Mouse (Mus musculus): ENCODE data around the gene Gcgr.
A peak's percentile ranks its signal among the peaks of the same experiment; 100 is the strongest.

The Gcgr gene

DNA sequence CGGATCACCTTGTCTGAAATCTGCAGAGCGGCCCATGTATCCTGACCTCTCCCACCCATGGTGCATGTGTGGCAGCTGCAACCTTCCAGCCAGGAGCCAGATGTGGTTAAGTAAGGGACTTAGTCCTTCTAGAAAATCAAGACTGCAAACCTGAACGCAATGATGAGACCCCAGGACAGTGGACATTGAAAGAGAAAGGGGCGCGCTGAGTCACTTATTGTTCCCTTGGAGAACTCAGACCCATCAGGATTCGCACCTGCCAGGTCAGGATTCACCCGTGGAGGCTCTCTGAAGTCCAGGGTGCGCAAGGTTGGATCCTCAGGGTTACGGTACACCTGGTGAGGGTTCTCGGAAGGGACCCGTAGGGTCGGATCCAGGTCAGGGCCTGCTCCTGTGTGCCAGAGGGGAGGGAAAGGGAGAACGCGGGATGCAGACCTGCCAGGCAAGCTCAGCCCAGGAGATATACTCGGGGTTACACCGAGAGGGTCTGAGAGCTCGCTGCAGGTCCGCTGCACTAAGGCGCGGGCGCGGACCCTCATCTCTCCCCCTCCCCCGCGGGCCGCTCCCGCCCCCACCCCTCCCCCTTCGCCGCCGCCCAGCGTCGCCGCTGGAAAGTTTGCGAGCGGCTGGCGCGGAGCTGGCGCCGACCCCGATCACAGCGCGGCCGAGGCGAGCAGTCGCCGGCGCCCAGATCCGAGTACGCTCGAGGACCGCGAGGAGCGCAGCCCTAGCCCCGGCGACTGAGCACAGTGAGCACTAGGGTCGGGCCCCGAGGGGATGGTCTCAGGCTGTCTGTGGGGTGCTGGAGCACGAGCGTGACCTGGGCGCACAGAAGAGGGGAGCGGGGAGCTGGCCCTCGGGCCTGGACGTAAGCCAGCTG lies at the start of gene Gcgr:
Gene Gcgr, plus strand, starts transcription at position 615 of the 880 bp plus-strand sequence.
- DNase-seq (ENCODE audit: low spot score): no peak

DNA sequence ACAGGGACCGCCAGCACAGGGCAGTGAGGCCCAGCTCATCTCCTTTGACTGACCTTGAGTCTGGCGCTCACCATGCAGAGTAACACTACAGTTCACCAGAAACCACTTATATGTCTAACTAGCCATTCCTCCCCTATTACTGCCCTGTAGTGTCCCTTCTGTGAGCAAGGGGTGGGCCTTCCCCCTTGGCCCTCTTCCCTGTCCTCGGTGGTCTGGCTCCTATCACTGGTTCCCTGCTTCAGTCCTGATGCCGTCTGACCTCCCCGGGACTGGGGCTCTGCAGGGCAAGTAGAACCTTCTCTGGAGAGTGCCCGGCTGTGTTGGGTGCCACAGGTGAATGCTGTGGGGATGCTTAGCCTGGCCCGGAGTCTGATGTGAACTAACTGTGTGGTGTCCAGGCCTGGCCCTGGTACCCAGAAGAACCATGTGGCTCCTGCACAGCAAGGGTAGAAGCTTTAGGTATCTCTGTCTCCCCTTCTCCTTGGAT lies 47.0 kb upstream of the Gcgr start:
- no peak for DNase-seq (ENCODE audit: low spot score)

DNA sequence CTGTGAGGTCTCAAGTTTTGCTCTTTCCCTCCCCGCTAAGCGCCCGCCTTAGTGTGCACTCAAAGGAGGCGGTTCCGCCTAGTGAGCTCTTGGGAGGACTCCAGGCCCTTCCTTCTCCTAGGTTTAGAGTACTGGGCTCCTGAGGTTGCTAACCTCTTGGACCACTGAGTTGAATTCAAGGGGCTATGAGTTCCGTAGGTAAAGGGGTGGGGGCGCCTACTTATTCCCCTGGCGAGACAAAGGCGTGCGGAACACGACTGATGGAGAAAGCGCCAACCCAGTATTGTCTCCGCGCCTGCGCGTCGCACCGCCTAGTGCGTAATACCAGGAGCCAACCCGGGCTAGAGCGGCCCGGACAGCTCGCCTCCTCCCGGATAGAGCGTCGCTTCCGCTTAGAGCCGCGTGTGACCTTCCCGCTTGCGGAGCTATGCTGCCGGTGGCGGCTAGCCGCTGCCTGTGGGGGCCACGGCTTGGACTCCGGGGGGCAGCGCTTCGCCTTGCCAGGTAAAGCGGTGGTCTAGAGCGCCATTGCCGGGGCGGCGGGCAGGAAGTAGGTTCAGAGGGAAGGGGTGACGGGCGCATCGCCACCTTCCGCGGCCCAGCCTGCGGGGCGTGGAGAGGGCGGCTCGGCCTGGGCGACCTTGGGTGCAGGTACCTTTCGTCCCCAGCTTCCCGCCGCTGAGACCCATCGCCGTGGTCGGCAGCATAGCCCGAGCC lies 46.1 kb upstream of the Gcgr start, which contains the start of gene Mrpl12:
Gene Mrpl12, plus strand, starts transcription at position 349 of the 717 bp plus-strand sequence.
- peak; percentile 95 for DNase-seq (ENCODE audit: low spot score)

DNA sequence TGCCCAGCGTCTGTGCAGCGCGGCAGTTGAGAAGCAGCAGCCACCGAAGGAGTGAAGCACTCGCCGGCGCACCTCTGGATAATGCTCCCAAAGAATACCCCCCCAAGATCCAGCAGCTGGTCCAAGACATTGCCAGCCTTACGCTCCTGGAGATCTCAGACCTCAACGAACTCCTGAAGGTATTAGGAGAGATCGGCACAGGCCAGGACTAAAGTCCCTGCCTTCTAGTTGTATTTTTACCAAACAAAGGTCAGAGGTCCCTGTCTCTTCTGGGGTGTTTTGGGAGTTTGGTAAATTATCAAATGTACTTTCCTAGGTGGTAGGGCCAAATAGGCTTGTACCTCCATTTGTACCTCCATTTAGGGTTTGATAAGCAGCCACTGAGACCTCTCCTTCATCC lies 45.2 kb upstream of the Gcgr start:
- DNase-seq (ENCODE audit: low spot score): no peak

DNA sequence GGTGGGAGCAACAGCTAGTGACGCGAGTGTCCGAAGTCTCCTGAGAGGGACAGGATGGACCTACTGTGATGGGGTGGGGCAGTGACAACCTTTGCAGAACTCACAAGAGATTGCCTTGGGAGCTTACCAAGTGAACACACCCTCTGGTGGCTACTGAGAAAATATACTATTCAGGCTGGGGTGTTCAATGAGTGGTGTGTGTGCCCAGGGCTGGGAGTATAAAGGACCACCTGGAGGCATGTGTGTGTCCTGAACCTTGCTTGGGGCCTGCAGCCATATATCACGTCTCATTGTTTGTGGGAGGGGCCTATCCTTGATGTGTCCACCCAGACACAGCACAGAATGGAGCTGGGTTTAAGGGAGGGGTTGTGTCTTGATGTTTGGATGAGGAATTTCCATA lies 42.0 kb upstream of the Gcgr start:
- DNase-seq (ENCODE audit: low spot score): peak; percentile 33

DNA sequence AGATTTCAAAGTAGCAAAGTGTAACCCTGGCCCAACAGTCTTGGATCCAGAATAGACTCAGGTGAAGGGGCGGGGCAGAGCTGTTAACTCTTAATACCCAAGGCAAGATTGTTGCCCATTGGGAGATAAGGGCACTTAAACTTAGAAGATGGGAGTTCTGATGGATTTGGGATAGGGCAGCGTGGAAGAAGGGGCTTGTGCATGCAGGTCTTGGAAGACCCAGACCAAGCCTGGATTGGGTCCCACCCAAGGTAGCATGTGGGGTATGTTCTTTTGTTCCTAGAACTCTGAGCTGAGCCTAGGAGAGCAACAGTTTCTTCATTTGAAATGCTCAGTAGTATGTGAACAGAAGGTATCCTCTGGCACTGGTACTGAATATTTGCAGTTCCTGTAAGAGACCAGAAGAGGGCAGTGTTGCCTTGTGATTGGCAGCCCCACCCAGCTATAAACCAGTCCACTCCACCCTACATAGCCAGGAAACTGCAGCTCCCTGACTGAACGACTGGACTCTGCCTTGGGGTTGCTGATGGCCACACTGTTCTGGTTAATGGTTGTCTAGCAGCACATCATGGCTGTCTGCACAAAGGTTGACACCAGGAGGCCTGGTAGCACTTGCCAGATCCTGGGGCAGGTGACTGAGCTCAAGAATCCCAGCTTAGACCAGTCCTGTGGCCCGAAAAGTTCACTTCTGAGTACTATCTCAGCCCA lies 41.3 kb upstream of the Gcgr start:
- peak; percentile 95 for DNase-seq (ENCODE audit: low spot score)

DNA sequence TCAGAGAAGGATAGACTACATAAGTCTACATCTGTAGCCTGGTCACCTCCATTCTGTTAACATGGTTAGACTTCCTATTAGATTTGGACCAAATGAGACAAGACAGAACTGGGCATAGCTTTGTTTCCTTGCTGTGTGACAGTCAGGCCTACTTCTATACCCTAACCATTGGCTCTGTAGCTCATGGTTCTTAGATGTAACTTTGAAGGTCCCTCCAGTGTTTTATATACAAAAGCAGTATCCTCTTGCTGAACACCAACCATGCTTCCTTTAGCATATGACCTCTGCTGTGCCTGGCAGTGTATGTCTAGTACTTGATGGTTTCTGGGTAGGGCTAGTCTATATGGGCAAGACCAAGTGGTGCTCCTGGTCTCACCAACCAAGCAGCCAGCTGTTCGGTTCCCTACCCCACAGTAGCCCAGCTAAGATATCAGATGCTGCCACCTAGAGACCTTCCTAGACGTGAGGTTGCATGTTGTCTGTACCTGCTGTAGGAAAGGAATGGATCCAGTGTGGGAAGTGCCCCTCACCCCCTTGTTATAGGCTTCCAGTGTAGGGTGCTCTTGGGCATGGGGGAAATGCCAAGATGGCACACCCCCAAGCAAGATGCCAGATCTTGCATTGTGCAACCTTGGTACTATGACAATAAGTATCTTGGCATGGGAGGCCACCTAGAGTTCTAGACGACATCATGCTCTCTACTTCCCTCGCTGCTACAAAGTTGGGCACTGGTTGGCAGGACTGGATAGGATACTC lies 40.0 kb upstream of the Gcgr start:
- peak; percentile 77 for DNase-seq (ENCODE audit: low spot score)

DNA sequence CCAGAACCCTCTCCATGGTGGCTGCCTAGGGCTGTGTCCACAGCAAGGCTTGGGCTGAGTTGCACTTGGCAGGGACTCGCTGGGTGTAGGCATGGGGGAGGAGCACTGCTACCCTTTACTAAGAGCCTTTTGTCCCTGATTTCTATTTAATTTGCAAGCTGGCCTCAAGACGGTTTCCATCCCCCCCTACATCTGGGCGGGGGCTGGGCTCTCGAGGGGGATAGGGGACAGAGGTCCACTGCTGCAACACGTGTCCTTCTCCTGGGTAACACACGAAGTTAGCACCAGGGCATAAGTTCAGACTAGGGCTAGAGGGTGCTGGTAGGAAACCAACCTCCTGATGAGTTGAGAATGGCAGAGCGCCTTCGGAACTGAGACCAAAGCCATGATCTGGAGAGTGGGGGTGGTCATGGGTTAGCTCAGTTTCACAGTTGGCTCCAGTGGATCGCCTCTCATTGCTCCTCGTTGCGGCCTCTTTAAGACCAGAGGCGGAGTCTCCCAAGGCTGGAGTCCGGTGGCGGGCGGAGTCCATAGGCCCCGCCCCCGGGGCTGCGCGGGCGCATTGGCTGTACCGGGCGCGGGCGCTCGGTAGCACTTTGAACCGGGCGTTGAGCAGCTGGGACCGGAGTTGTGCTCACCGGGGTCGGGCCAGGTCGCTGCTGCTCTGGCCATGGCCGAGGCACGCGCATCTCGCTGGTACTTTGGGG lies 39.0 kb upstream of the Gcgr start, which contains the start of gene Slc25a10:
Gene Slc25a10, plus strand, starts transcription at position 524 of the 707 bp plus-strand sequence.
- peak; percentile 97 for DNase-seq (ENCODE audit: low spot score)

DNA sequence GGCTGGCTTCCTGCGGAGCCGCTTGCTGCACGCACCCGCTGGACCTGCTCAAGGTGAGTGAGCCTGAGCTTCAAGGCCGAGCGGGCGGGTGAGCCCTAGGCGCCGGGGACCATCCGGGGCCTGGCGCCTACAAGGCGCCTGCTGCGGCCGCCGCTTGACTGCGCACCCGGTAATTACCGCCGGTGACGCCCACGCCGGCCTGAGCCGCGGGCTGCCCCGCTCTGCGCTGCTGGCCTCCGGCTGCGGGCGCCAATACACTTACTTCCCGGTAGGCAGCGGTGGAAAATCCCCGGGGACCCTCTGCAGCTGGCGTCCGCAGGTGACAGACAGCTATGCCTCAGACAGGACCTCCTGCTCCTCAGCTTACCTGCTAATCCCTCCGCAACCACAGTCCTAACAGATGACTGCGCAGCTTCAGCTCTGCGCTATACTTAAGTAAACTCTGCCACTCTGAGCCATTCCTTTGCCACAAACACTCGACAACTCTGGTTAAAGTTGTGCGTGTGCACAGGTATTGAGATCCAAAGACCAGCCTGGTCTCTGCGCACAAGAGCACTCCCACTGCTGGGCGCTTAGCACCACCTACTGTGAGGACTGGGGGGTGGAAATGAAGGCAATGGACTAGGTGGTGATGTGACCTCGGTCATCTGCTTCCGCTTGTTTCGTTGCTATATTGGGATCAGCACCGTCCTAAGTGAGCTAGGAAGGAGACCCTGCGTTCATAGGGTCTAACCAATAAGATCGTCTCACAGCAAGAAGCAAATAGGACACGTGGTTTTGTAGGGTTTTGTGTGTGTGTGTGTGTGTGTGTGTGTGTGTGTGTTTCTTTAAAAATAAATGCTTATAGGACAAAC lies 38.2 kb upstream of the Gcgr start:
- peak; percentile 74 for DNase-seq (ENCODE audit: low spot score)

DNA sequence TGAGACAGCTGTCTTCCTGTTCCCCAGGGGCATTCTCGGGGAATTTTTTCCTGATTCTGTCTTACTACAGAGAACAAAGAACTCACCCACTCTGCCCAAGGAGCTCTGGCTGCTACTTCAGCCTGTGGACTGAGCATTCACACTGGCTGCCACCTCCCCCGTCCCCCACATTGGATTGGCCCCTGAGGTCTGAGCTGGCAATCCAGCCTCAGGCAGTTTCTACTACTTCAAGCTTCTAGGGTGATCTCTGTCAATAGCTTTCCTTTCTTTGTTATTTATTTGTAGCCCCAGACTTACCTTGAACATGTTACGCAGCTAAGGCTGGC lies 37.7 kb upstream of the Gcgr start:
- DNase-seq (ENCODE audit: low spot score): no peak

DNA sequence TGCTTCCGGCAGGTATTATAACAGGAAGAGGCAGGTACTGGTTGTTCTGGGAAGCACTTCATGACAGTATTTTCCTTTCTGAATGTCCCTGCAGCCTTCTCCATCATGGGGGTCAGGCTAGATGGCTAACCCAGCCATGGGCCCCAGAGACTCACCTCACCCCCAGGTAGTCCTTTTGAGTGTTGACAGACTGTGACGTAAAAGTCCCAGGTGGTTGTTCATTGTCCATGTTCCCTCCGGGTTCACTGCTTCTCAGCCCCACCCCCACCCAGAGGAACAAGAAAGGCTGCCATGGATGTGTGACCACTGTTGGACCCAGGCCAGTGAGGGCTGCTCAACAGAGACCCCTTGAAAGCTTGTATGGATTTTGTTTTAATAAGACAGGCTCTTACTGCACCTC lies 37.1 kb upstream of the Gcgr start:
- no peak for DNase-seq (ENCODE audit: low spot score)

DNA sequence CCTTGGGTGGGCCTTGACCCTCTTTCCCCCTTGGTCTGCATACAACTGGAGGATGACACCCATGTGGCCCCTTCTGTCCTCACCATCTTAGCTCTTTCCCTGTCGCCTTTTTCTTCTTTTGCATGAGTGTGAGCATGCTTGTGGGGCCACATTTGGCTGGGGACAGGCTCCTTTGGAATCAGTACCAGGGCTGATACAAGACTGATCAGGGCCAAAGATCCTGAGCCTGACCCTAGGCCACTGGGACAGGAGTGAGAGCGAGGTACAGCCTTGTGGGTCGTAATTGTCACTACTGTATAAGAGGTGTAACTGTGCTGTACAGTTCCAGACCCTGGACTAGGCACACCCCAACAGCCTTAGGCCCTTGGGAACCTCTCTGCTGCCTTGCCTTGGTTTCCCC lies 36.6 kb upstream of the Gcgr start:
- DNase-seq (ENCODE audit: low spot score): no peak

DNA sequence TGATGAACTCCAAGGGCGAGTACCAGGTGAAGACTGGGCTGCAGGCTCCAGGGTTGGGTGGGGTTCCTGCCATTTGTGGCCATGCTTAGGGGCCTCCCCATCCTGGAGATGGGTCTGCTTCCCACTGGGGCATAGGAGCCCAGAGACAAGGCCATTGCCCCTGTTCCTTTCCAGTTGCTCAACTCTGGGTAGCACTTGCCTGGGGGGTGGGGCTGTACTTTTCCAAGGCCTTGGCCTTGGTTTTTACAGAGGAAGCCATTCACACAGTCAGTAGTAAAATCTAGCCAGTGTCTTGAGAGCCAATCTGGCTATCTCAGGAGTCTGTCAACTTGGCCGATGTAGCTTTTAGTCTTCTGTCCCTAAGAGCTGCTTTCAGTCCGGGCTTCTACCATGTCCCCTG lies 33.1 kb upstream of the Gcgr start:
- DNase-seq (ENCODE audit: low spot score): peak; percentile 84

DNA sequence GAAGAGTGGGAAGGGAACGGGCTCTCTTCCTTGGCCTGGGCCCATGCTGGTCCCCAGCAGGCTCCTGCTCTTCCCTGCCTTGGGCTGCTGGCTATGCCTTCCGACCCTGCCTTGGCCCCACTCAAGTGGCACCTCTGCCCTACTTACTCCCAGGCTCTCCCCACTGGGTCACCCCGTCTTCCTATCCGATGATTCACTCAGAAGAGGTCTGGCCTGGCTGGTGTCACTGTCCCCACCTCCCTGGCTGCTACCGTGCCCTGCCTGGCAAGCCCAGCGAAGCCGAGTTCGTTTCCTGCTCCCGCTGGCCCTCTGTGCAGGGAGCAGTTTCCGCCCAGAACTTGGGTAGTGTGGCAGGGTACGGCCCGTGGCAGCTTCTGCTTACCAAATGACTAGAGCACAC lies 32.3 kb upstream of the Gcgr start:
- DNase-seq (ENCODE audit: low spot score): peak; percentile 84

DNA sequence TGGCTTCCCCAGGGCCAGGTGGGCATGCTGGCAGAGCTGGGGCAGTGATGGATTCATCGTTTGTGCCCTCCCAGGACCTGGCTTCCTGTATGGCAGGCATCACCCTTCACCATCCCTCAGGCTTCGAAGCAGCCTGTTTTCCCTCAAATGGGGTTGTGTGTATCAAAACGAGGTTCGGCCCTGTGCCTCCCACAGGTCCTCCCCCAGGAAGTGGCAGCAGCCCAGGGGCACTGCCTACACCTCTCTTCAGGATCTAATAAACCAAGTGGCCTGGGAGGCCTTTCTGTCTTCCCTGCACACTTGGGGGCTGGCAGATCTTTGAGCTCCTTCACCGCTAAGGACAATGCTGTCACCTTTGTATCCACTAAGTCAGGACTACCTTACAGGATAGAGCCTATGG lies 31.6 kb upstream of the Gcgr start:
- peak; percentile 28 for DNase-seq (ENCODE audit: low spot score)

DNA sequence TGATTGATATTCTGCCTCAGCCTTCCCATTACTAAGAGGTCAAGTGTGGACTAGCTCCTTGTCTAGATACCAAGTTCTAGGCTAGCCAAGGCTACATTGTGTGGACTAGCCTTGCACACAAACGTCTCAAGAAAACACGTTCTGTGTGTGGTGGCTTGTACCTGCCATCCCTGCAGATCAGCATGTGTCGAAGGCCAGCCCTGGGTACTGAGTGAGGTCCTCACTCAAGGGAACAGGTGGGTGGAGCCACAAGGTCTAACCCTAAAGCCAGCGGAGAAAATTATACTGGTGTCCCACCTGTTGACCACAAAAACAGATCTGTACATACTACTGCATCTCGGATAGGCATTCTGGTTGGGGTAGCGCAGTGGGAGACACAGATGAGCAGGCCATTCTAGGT lies 30.6 kb upstream of the Gcgr start:
- no peak for DNase-seq (ENCODE audit: low spot score)

DNA sequence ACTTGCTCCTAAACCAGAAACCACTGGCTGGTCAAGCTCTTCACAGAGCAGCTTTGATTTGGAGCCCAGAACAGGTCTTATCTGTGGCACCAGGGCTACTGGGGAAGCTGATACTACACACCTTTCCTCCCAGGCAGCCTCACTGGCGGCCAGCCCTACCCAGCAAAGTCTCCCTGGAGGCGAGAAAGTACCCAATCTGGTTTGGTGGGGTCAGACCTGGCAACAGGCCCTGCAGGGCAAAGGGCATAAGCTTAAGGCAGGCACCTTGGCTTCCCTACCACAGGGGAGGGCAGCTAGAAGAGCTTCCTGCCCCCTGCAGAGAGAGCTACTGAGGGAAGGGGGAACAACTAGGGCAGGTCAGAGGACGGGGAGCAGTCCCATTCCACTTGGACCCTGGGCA lies 30.1 kb upstream of the Gcgr start:
- DNase-seq (ENCODE audit: low spot score): peak; percentile 83

DNA sequence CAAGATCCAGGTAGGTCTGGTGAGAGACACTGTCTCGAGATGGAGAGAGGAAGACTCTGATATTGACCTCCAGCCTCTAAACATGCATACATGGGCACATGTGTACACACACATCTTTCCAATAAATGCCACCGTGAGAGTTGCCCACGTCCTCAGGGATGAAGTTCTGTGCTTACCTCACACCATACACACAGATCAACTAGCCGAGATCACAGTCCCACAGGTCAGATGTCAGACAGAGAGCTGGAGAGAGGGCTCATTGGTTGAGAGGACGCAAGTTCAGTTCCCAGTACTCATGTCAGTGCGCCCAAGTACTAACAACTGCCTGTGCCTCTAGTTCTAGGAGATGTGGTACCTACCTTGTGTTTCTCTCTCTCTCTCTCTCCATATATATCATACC lies 29.5 kb upstream of the Gcgr start:
- DNase-seq (ENCODE audit: low spot score): peak; percentile 70

DNA sequence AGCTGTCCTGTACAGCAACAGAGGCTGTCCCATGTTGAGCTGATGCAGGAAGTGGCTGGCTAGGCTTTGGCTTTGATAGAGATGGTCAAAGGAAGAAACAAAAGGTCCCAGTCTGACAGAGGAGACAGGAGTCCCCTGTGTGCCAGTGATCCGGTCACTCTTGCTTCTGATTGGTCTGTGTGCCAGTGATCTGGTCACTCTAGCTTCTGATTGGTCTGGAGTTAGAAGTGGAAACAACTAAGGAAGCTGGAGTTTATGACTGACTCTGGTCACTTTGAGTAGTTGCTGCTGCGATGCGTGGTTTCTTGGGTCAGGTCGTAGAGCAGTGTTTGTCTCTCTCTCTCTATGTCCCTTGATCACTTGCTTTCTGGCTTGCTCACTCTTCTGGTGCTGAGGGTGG lies 28.8 kb upstream of the Gcgr start:
- peak; percentile 56 for DNase-seq (ENCODE audit: low spot score)

DNA sequence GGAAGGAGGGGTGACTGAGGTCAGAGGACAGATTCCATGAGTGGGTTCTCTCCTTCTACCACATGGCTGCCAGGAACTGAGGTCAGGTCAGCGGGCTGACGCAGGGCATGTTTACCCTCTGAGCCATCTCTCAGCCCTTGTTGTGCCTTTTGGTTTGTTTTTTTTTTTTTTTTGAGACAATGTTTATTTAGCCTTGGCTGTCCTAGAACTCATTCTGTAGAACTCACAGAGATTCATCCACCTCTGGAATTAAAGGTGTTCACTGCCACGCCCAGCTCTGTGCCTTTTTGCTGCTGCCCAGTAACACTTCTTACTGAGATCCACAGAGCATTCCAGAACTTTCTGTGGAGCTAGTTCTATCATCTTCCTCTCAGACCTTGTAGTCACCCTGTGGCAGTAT lies 24.8 kb upstream of the Gcgr start:
- DNase-seq (ENCODE audit: low spot score): no peak
